Mouse (Mus musculus) testis, adult 10 weeks (tissue): ENCODE results near the gene Rab30. TPM values are rescaled to one million over a fixed set of nuclear protein-coding genes. Genes with fewer than 3 reads are reported as not detected.

Experiments
- polyA plus RNA-seq: library from polyadenylated mRNA; stranded (reverse); fragments of 350-450 nt; fragmentation: Illumina TruSeq; extraction: RNeasy Lipid Tissue Mini Kit (QIAGEN cat#74804); gene quantifications from one replicate; pipeline ENCODE4 v1.2.3, GENCODE M21; 2014; ENCODE audit warnings: low read depth, low replicate concordance

Rab30 gene
- 3.6 TPM for polyA plus RNA-seq

DNA sequence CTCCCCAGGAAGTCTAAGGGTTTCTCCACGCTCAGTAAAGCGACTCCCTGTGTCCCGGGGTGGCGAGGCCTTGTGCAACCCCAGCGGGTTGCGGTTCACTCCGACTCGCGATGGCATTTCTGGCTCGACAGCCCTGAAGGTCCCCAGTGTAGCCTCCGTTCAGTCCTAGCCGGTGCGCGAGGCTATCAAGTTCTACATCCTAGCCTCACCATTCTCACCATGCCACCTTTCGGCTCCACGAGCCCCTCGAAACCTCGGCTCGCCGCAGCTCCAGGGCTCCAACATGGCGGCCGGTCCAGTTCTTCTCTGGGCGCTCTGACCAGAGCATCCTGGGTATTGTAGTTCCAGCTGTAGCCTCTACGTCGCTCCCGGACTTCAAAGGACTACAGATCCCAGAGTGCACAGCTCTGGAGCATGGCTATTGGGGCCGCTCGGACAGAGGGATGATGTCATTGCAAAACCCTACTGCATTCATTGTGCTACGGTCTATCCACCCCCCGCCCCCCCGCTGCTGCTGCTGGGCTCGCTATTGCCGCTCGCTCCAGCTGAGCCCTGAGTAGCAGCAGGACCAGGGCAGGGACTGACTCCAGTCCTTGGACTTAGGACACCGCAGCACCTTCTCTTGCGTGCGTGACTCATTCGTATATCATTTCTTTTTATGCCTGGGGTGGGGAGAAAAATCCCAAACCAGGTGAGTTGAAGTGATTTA, at the start of gene Rab30:
Gene Rab30 (plus strand): TSS at position 452 of the 709 bp plus-strand sequence.

DNA sequence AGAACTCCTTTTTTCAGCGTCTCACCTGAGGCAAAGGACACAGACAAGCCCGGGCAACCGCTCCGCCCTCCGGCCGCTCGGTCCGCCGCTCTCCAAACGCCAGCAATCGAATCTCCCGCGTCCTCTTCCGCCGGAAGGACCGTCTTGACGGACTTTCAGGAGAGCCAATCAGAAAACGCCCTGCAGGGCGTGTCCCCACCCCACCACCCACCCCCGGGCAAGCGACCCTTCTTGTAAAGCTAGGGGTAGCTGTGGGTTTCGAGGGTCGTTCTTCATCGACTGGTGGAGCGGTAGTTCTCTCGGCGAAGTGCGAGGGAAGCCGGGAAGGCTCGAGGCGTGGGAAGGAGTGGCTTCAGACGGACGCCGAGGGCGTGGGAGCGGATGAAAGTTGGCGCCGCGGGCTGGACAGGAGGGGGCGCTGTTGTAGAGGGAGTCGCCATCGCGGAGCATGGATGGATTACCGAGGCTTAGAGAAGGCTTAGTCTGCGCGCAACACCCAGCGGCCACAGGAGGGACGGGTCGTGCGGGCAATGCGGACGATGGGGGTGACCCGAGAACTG, 132.8 kb downstream of the Rab30 start, which contains the start of the genes Ddias and Prcp:
Gene Ddias (minus strand): TSS at position 132 of the 560 bp plus-strand sequence.
Gene Prcp (plus strand): TSS at position 355 of the 560 bp plus-strand sequence.

Other genes with a start within 250 kb of the Rab30 start
- gene Ccdc90b, start 180.5 kb upstream of the Rab30 start, polyA plus RNA-seq: 51.1 TPM
- 279 TPM for gene Ankrd42, start 104.5 kb upstream of the Rab30 start, polyA plus RNA-seq
- gene Pcf11, start 71.7 kb upstream of the Rab30 start, polyA plus RNA-seq: 179 TPM
- gene Ddias, start 132.6 kb downstream of the Rab30 start, polyA plus RNA-seq: 222 TPM
- 30.8 TPM for gene Prcp, start 132.9 kb downstream of the Rab30 start, polyA plus RNA-seq